Mouse (Mus musculus) C2C12 (cell line): ENCODE data around the gene P2rx1.

Experiments
- CEBPB ChIP-seq: IDR thresholded peaks from one replicate; pipeline ENCODE4 v1.6.1; 2011; ENCODE audit warnings: low read depth, mild to moderate bottlenecking, control low read depth, moderate library complexity
- CTCF ChIP-seq: IDR thresholded peaks from one replicate; pipeline ENCODE4 v1.5.1; 2011; ENCODE audit not compliant: control insufficient read depth, insufficient read depth, insufficient read length
- MAX ChIP-seq: IDR thresholded peaks from one replicate; pipeline ENCODE4 v1.6.1; 2011; ENCODE audit warnings: mild to moderate bottlenecking, control low read depth
- MYOG ChIP-seq: IDR thresholded peaks from one replicate; pipeline ENCODE4 v1.6.1; 2011; ENCODE audit not compliant: control insufficient read depth, insufficient read length; ENCODE audit errors: extremely low read depth
- USF1 ChIP-seq: IDR thresholded peaks from one replicate; pipeline ENCODE4 v1.6.1; 2011; ENCODE audit warnings: low read depth, mild to moderate bottlenecking, control low read depth, moderate library complexity

DNA sequence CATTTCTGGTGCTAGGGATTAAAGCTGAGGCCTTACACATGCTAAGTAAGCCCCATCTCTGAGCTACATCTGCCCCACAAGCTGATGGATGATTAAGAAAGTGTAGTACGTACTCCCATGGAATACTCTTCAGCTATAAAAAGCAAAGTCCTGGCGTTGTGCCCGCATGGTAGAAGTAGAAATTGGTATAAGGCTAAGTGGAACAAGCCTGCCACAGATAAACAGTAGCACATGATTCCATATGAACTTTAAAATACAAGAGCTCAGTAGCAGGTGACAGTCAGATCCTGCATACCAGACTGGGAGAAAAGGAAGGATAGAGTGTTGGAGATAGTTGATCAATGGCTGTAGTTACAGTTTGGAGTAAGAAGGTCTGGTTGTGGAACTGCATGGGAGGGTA lies 62.5 kb downstream of the P2rx1 start:
- TF ChIP-seq CTCF (no peak), MAX (no peak), USF1 (no peak), CEBPB (no peak), MYOG (no peak)
